Mouse (Mus musculus): ENCODE results near the gene Smad3.

DNA sequence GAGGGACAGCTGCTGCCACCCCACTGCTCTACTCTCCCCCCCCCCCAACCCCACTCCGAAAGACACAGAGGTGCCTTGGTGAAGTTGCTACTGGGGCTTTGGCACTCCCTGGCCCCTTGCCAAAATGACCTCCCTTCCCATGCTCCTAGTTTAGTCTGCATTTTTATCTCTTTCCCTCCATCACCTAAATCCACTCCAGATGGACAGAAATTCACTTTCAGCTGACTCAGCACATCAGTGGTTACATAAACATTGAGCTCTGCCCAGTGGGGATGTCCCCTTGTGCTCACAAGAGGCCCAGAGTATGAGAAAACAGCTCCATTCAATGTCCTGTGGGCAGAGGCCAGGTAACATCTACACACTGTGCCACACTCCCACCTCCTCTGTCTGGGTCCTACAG is 102.7 kb downstream of the Smad3 start:
- no peak for TF ChIP-seq POLR2A (IDR thresholded peaks at IDR 0.05; ENCODE audit: control insufficient read depth, low read depth, low read length)
- no peak for TF ChIP-seq CTCF (IDR thresholded peaks at IDR 0.05; ENCODE audit: control insufficient read depth, insufficient read depth, insufficient replicate concordance, low read depth, low read length)
